Mouse (Mus musculus): ENCODE results near the gene Ssh2.

- TF ChIP-seq CTCF (IDR thresholded peaks at IDR 0.05; ENCODE audit: low read depth, low read length) = no peak
- TF ChIP-seq POLR2A (IDR thresholded peaks at IDR 0.05; ENCODE audit: insufficient read depth, low read length) = no peak
- TF ChIP-seq EP300 (IDR thresholded peaks at IDR 0.05; ENCODE audit: insufficient read depth, low read depth, low read length) = no peak
Observed at GRCm38 (mm10) chr11:77173731-77174130, 42.4 kb upstream of the Ssh2 start.
